Comparison of ENCODE assay signal across 25 mouse cellular contexts in genomic region chr19:35164727-35165126, GRCm38 (mm10).
"Had no signal": no experiment of that assay in that cellular context is flagged by ENCODE, and none has a peak within 500 bp of the region (broad histone marks: within the 10 kb centered on the region; RNA-seq: fewer than 3 reads in every experiment).

No protein-coding gene starts in this region.

- H3K4me1 ChIP-seq: limb, embryonic 12.5 days; limb, embryonic 15.5 days; lung, embryonic 15.5 days; midbrain, embryonic 10.5 days; midbrain, embryonic 13.5 days; neural tube, embryonic 12.5 days; neural tube, embryonic 15.5 days had no signal

- H3K27me3 ChIP-seq: limb, embryonic 12.5 days; limb, embryonic 15.5 days; lung, embryonic 15.5 days; megakaryocyte, embryonic 14.5 days; midbrain, embryonic 13.5 days; neural tube, embryonic 12.5 days; neural tube, embryonic 15.5 days had no signal

- H3K9ac ChIP-seq: limb, embryonic 12.5 days; limb, embryonic 15.5 days; lung, embryonic 15.5 days; midbrain, embryonic 13.5 days; neural tube, embryonic 12.5 days; neural tube, embryonic 15.5 days had no signal

- H3K4me2 ChIP-seq: limb, embryonic 12.5 days; limb, embryonic 15.5 days; lung, embryonic 15.5 days; midbrain, embryonic 13.5 days; neural tube, embryonic 12.5 days; neural tube, embryonic 15.5 days had no signal

- H3K4me3 ChIP-seq: limb, embryonic 12.5 days; limb, embryonic 15.5 days; lung, embryonic 15.5 days; megakaryocyte, embryonic 14.5 days; midbrain, embryonic 10.5 days; midbrain, embryonic 13.5 days; neural tube, embryonic 12.5 days; neural tube, embryonic 15.5 days had no signal

- H3K27ac ChIP-seq: limb, embryonic 12.5 days; limb, embryonic 15.5 days; lung, embryonic 15.5 days; macrophage; midbrain, embryonic 10.5 days; midbrain, embryonic 13.5 days; neural tube, embryonic 12.5 days; neural tube, embryonic 15.5 days; stomach, postnatal 0 days had no signal

- H3K9me3 ChIP-seq: limb, embryonic 12.5 days; limb, embryonic 15.5 days; lung, embryonic 15.5 days; megakaryocyte, embryonic 14.5 days; midbrain, embryonic 10.5 days; midbrain, embryonic 13.5 days; neural tube, embryonic 12.5 days; neural tube, embryonic 15.5 days had no signal

- ATAC-seq: inflammation-experienced regulatory T-cells, adult 6 months; intestine, embryonic 16.5 days; midbrain, embryonic 13.5 days; midbrain, embryonic 16.5 days had no signal

- H3K36me3 ChIP-seq: limb, embryonic 12.5 days; limb, embryonic 15.5 days; lung, embryonic 15.5 days; midbrain, embryonic 10.5 days; midbrain, embryonic 13.5 days; neural tube, embryonic 12.5 days; neural tube, embryonic 15.5 days had no signal

- DNase-seq: kidney, adult 18-20 months; kidney, adult 9 months; kidney, postnatal 14 days; kidney, postnatal 4 days; lung, adult 18-20 months; lung, postnatal 14 days; right cerebral cortex, adult 18-20 months; right cerebral cortex, postnatal 14 days; right cerebral cortex, postnatal 4 days; thymus, adult 2 months; thymus, postnatal 14 days; thymus, postnatal 4 days had no signal
